Mouse (Mus musculus) induced T-regulatory cell, adult 2 months (primary cell): ENCODE measurements around the gene Tut1.
"Not testable (repeated sequence)": the region's sequence is repeated elsewhere in the genome, so short reads cannot be mapped to it uniquely, and the experiment has no call there.

Experiments used
- DNase-seq: peaks from one replicate; pipeline ENCODE4 v3.0.0-alpha.2; 2012; ENCODE audit warnings: low read depth

Tut1 gene

DNA sequence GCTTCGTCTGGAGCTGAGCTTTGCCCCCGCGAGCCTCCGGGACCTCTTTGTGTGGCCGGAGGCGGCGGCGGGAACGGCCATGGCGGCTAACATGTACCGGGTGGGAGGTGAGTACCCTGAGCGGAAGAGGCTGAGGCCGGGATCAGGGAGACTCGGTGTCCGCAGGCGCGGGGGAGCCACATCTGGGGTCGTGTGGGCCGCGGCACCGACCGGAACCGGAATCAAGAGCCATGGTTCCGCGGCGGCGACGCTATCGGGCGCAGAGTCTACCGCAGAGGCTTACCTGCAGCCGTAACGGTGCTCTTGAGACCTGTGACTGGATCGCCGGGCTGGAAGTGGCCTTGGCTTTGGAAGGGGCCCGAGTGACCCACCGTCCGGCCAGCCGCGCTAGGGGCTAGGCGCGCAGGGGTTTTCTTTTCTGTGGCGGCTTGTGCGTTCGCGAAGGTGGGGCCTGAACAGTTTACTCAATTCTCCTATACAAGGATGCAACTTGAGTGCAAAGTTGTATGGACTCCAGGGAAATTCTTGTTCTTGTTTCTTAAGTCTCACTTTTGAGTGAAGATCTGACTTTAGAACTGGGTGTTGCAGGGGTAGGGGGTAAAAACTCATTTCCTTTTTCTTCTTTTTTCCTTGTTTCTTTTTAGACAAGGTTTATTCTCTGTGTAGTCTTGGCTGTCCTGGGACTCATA, 11.2 kb upstream of the Tut1 start:
- DNase-seq: peak; percentile 85

DNA sequence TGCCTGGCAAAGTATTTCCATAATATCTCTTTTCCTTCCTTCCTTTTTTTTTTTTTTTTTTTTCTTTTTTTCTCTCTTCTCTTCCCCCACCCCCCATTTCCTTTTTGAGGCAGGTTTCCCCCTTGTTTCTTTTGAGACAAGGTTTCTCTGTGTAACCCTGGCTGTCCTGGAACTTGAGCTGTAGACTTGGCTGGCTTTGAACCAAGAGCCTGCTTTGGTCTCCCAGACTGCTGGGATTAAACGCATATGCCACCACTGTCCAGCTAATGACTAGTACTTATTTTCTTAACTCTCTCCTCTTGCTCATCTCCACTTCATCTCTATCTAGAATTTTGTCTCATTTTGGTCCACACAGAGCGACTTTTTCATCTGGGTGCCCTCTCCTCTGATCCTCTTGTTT, 10.6 kb upstream of the Tut1 start:
- DNase-seq: peak; percentile 38

DNA sequence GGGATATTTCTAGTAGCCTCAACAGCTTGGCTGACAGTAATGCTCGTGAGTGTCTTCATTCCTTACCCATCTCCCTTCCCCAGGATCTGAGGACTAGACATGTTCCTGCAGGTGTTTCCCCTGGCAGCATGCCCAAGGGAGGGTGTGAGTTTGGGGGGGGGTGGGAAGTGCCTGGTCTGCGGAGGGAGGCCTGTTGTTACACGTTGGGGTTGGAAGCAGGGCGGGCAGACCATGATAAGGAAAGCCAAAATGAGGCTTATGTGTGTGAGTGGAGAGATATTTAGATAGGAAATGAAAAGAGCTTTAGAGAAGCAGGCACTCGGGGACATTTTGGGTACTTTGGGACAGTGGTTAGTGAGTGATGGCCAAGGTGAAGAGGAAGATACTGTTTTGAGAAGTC, 9.6 kb upstream of the Tut1 start:
- no peak for DNase-seq

DNA sequence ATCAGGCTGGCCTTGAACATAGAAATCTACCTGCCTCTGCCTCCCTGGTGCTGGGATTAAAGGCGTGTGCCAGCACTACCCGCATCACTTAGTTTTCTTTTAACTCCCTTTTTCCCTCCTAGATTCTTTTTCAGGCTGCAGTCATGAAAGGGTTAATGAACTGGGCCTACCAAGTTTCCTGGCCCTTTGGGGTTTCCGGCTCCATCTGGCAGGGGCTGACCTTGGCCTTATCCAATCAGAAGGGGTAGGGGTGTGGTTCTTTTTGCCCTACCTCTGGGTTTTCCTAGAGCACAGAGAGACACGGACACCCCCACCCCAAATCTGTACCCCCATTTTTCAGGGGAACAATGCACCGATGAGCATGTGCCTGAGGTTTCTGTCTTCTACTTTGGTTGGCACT, 8.9 kb upstream of the Tut1 start:
- DNase-seq: peak; percentile 82

DNA sequence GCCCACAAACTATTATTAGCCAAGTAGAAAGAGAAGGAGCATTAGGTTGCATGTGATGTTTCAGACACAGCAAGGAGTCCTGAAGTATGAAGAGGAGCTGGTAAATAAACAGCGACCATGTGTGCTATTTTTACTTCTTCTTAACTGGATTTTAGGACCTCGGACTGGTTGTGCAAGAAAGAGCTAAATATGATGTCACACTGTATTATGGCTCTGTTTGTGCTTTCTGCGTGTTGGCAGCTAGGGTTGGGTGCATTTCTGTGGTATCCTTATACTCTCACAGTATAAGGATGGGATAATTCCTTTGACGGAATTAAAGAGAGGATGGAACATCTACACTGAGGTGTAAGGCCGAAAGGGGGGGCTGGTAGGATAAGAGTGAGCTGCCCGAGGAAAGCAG, 8.4 kb upstream of the Tut1 start:
- no peak for DNase-seq

DNA sequence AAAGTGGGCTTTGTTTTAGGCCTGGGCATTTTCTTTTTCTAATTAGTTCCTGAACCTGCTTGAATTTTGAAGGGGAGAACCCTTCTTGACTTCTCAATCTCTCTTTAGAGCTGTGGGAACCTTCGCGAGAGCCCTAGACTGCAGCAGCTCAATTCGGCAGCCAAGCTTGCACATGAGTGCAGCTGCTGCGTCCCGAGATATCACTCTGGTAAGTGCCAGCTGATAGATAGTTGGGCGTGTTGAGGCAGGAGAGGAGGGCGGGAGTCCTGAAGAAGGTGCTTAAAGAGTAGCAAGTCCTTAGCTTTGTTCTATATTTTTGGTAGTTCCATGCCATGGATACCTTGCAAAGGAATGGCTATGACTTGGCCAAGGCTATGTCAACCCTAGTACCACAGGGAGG, 6.7 kb upstream of the Tut1 start:
- no peak for DNase-seq

DNA sequence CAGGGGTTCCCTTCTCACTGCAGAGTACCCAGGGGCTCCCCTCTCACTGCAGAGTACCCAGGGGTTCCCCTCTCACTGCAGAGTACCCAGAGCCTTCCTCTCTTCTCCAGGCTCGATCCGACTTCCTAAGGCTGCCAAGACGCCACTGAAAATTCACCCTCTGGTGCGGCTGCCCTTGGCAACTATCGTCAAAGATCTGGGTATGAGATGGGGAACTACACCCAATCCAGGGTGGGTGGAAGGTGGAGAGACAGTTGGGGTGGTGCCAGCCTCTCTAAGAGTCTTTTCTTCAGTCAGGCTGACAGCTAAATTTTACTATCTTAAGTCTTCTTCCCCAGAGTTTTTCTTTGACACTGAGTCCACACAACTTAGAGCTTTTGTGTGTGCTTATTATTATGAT, 3.5 kb upstream of the Tut1 start:
- DNase-seq: no peak

DNA sequence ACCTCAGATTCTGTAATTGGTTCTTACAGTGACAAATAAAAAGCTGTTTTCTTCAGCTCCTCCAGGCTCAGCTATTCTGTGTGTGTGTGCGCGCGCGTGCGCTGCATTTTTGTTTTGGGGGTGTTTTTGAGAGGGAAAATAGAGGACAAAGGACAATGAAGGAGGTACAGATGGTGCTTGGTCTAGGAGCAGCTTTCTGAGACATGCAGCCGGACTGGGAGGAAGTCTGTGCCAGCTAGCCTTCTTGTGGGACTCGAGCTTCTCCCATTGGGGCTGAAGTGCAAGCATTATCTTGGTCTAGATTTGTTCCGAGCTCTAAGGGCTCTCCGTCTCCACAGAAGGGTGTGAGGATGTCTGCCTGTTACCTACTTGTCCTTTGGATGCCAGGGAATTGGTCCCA, 1.4 kb upstream of the Tut1 start:
- no peak for DNase-seq

DNA sequence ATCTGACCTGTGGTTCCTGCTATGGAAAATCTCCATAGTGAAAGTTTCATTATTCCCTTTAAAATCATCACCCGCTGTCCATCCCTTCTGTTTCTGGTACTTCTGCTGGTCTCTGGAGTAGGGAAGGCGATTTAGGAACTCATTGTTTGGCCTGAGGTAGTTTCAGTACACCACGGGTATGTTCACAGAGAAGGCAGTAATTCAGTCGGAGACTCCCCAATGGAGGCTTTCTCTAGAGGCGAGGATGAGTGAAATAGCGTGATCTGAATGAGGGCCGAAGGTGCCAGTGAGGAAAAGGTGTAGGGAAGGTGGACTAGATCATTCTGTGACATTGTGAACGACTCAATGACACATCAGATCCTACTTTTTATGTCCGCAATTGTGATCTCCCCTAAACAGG, 524 bp downstream of the Tut1 start:
- DNase-seq: peak; percentile 54

DNA sequence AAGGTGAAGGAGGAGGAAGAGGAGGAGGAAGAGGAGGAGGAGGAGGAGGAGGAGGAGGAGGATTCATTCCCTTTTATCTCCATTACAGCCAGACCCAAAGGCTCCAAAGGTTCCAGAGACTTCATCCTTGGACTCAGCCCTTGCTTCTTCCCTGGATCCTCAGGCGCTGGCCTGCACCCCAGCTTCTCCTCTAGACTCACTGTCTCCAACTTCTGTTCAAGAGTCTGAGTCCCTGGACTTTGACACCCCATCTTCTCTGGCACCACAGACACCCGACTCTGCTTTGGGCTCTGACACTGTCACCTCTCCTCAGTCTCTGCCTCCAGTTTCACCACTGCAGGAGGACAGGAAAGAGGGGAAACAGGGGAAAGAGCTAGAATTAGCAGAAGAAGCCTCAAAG, 8.6 kb downstream of the Tut1 start:
- DNase-seq: no peak

DNA sequence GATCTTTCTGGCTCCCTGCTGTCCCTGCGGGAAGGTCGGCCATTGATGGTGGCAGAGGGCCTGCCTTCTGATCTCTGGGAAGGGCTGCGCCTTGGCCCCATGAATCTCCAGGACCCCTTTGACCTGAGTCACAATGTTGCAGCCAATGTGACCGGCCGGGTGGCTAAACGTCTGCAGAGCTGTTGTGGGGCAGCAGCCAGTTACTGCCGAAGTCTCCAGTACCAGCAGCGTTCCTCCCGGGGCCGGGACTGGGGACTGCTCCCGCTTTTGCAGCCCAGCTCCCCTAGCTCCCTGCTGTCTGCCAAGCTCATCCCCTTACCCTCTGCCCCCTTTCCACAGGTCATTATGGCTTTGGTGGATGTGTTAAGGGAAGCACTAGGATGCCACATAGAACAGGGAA, 11.4 kb downstream of the Tut1 start:
- DNase-seq: no peak

DNA sequence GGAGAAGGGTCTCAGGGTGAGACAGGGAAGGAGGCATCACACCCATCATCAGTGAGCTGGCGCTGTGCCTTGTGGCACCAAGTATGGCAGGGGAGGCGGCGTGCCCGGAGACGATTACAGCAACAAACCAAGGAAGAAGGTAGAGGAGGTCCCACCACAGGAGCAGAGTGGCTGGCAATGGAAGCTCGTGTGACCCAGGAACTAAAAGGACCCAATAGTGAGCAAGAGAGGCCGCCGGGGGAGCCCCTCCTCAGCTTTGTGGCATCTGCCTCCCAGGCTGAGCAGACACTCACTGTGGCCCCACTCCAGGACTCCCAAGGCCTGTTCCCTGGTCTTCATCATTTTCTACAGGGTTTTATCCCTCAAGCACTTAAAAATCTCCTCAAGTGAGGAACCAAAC, 12.1 kb downstream of the Tut1 start:
- no peak for DNase-seq

DNA sequence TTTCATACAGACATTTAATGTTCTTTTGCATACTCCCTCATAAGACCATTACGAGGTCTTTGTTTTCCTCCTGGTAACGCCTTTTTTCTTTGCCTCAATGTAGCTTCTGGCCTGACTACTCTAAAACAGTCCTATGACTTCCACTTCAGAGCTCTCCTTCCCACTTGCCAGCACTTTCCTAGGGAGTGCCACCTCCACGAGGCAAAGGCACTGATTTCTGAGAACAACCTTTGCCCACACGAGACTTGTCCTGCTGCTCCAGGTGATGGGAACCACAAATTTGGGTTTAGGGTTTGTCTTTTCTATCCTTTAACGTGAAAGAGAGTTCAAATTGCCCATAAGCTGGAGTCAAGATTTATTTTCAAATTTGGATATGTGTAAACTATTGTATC, 12.5 kb downstream of the Tut1 start:
- DNase-seq: no peak

DNA sequence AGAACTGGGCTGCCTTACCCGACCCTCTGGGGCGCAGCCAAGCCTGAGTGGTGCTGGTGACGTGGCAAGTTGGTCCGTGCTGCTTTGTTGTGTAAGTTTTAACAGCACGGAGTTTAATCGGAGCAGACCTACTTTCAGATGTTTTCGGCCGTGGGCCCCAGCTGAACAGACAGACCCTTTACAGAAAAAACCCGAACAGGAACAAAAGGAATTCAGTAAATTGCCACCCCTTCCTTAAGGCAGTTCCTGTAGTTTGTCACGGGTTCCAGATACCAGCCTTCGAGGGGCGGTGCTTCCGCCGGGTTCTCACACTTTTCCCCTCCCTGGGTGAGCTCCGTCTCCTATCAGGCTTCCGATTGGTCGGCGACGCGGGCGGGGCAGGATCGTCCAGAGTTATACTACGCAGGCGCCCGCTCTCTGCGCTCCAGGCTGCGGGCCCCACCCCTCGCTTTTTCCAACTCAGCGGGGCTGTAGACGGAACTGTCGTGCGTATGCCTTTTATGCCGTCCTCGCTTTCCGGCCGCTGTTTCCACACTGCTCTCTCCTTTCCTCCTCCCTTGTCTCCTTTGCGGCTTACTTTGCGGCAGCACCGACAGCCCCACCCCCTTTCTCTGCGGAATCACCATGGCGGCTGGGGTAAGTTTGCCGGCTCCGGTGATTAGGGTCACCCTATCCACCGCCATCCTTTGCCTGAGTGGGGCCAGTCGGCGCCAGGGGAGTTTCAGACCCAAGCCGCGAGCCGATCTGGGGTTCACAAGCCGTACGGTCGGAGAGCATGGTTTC, 13.1 kb downstream of the Tut1 start, which contains the start of gene Eef1g:
Gene Eef1g (plus strand): TSS at position 452 of the 783 bp plus-strand sequence.
- DNase-seq: peak; percentile 99

DNA sequence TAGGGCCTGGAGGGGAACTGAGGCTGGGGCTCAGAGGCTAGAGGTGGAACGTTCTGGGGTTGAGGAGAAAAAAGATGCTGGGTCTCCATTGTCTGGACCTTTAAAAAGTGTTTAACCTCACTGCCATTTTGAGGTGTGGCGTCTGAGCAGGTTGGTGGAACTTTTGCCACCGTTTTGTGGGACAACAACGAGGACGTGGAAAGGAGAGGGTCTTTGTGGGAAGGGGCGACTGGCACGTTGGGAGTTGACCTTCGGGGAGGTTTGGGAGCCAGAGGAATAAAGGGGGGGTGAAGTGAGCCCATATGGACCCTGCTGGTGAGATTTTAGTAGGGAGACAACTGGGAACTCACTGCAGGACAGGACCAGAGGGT, 13.7 kb downstream of the Tut1 start:
- no peak for DNase-seq

DNA sequence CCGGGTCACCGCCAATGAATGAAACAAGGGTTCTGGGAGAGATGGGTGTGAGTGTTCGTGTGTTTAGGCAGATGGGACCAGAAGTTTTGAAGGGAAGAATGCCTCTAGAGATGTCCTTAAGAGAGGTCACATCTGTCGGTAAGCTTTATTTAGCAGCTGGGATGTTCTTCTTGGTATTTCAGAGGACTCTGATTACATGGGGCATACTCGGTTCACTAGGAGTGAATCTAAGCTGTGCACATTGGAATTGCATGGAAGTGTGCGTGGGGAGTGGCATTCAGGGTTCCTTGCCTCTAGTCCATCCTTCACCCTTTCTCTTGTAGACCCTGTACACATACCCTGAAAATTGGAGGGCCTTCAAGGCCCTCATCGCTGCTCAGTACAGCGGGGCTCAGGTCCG, 14.2 kb downstream of the Tut1 start:
- DNase-seq: peak; percentile 45

DNA sequence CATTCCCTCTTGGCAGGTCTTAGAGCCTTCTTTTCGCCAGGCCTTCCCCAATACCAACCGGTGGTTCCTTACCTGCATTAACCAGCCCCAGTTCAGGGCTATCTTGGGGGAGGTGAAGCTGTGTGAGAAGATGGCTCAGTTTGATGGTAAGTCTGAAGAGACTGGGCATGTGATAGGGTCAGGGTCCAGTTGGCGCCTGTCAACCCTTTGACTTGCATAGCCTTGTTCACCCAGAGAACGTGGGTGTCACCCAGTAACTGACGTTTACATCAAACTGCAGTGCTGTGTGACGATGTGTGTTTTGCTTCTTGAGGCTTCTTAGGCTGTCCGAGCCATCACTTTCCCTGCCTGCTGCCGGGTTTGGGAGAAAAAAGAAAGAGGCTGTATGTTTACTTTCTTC, 18.8 kb downstream of the Tut1 start:
- DNase-seq: not testable (repeated sequence)

DNA sequence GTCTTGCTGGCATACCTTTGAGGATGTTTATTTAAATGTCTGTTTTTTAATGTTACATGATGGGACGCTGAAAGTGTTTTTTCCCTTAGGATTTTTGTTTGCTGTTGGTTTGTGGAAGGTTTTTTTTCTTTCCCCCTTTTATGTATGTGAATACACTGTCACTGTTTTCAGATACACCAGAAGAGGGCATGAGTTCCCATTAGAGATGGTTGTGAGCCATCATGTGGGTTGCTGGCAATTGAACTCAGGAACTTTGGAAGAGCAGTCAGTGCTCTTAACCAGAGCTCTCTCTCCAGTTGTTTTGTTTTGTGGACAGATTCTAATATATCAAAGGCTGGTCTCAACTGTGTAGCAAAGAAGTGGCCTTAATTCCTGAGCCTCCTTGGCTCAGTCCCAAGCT, 21.0 kb downstream of the Tut1 start:
- no peak for DNase-seq

DNA sequence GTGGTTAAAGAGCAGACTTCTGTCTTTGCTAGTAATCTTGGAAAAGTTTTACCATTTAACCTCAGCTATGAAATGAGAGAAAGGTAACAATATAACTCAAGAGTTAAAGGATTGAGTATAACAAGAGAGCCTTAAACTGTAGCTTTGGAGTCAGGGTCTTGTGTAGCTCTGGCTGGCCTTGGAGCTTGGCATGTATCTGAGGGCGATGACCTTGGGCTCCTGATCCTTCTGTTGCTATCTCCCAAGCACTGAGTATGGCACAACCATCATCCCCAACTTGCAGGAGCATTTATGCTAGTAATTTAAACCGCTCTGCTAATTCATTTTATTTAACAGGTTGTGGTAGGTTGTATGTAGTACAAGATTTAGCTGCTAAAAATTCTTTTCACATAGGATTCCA, 21.8 kb downstream of the Tut1 start:
- DNase-seq: no peak

DNA sequence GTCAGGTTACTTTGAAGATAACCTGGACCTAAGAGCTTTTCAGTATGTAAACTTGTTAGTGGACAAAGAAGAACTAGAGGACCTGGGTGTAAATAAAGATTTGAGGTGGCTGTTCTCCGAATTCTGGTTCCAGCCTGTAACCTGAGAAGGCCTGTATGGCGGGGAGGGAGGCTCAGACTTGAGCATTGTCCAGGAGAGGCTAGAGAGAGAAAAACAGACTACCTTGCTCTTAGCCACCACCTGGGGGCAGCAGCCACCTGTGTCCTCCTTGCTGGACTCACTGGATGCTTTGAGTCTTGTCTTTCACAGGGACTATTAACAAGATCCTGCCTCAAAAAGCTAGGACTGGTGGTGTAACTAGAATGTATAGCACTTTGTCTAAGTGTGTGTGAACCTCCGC, 22.9 kb downstream of the Tut1 start:
- DNase-seq: peak; percentile 88

DNA sequence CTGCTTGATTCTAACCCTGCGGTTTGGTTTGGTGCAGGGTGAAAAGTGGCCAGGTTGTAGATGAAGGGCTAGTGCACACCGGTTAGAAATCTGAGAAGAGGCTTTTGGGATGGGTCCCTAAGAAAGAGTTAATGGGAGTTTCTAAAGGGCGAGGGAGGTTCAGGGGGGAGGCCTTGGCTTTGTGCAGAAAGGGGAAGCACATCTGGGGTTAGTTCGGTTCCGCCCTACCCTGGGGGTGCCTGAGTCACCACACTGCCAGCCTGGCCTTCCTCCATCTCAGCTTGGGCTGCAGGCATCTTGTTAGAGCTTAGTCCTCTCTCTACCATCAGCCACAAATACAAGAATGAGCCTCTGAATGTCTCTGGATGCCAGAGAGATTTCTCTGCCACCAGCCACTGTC, 27.1 kb downstream of the Tut1 start:
- DNase-seq: peak; percentile 67

DNA sequence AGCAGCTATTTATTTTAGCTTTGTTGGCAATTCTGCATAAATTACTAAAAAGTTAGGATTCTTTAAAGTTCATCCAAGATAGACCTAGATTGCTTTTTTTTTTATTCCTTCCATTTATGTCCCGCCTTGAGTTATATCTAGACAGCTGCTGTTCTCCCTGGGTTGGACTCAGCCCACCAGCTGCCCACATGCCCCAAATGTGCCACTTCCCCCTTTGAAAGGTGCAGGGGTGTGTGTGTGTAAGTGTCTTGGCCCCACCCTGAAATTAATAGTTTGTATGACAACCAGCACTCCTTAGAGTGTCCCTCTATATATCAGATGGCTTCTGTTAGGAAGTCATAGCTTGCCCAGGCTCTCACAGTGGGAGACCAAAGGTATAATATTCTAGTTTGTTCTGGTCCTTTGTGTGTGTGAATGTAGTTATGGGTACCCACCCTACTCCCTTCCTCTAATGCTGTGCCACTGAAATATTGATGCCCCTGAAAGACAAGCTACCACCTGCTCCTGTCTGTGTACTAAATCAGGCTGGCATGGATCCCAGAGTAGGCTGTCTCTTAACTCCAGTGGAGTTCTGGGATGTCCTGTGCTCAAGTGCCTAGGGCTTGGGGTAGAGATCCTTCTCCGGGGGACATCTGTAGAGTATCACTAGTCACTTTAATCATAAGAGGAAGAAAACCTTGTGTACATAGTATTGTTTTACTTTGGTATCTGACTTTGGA, 28.0 kb downstream of the Tut1 start:
- peak; percentile 21 for DNase-seq
